Mouse (Mus musculus): ENCODE measurements around the gene Ankrd65. TPM values are rescaled to one million over a fixed set of nuclear protein-coding genes. Genes with fewer than 3 reads are reported as not detected.

Ankrd65 gene
- total RNA-seq, 2 experiments from 2014 or later: not detected

- DNase-seq: peak; percentile 53
Measured at GRCm38 (mm10) chr4:155812665-155813181, 22.5 kb downstream of the Ankrd65 start.

- no peak for DNase-seq
Measured at GRCm38 (mm10) chr4:155817533-155817932, 27.3 kb downstream of the Ankrd65 start.

GRCm38 (mm10) chr4:155821025-155821424, 30.8 kb downstream of the Ankrd65 start:
- DNase-seq: no peak

GRCm38 (mm10) chr4:155823443-155823842, 33.2 kb downstream of the Ankrd65 start:
- DNase-seq: no peak

- DNase-seq: no peak
Measured at GRCm38 (mm10) chr4:155829866-155830265, 39.6 kb downstream of the Ankrd65 start.

- no peak for DNase-seq
Measured at GRCm38 (mm10) chr4:155830596-155830995, 40.4 kb downstream of the Ankrd65 start.

- DNase-seq: peak; percentile 96
Measured at GRCm38 (mm10) chr4:155831205-155831766, 41.0 kb downstream of the Ankrd65 start, which contains the start of gene Aurkaip1. Gene Aurkaip1, plus strand, starts transcription at chr4:155831272.

- DNase-seq: no peak
Measured at GRCm38 (mm10) chr4:155831831-155832230, 41.6 kb downstream of the Ankrd65 start.

- DNase-seq: no peak
Measured at GRCm38 (mm10) chr4:155832321-155832720, 42.1 kb downstream of the Ankrd65 start.

GRCm38 (mm10) chr4:155833234-155833633, 43.0 kb downstream of the Ankrd65 start:
- no peak for DNase-seq

GRCm38 (mm10) chr4:155833836-155834235, 43.6 kb downstream of the Ankrd65 start:
- peak; percentile 92 for DNase-seq

- peak; percentile 49 for DNase-seq
Measured at GRCm38 (mm10) chr4:155837404-155838010, 47.3 kb downstream of the Ankrd65 start.

GRCm38 (mm10) chr4:155838187-155839153, 48.2 kb downstream of the Ankrd65 start:
- DNase-seq: peak; percentile 46

GRCm38 (mm10) chr4:155839483-155839910, 49.3 kb downstream of the Ankrd65 start, which contains the start of gene Mxra8:
Gene Mxra8, plus strand, starts transcription at chr4:155839680.
- DNase-seq: peak; percentile 89

- DNase-seq: peak; percentile 41
Measured at GRCm38 (mm10) chr4:155840076-155841002, 50.1 kb downstream of the Ankrd65 start.

- peak; percentile 69 for DNase-seq
Measured at GRCm38 (mm10) chr4:155841003-155841454, 50.8 kb downstream of the Ankrd65 start.

GRCm38 (mm10) chr4:155841651-155842270, 51.5 kb downstream of the Ankrd65 start:
- DNase-seq: no peak

GRCm38 (mm10) chr4:155843231-155843630, 53.0 kb downstream of the Ankrd65 start:
- no peak for DNase-seq

- peak; percentile 99 for DNase-seq
Measured at GRCm38 (mm10) chr4:155846871-155847578, 56.8 kb downstream of the Ankrd65 start, which contains the start of gene Dvl1. Gene Dvl1, plus strand, starts transcription at chr4:155847402.
